Mouse (Mus musculus) erythroblast, adult 5-6 weeks (primary cell): ENCODE results near the gene Pard3. TPM values are rescaled to one million over a fixed set of nuclear protein-coding genes. Genes with fewer than 3 reads are reported as not detected.

Source experiments
- ATAC-seq: replicated peaks from 2 replicates; pipeline ENCODE4 v1.8.0; 2016; ENCODE audit warnings: moderate number of reproducible peaks, mild to moderate bottlenecking, moderate TSS enrichment, inconsistent platforms; ENCODE audit not compliant: poor library complexity, low FRiP score, severe bottlenecking
- total RNA-seq, 2 experiments: library from RNA; stranded (forward) in 1 of 2; stranded (reverse) in 1 of 2; fragments of 150-400 nt in 1 of 2; fragments of 200-764, 138-1000 nt in 1 of 2; gene quantifications; 2 replicates each; pipeline versions ENCODE4 v1.2.3 to v1.2.4; 2015 to 2017; ENCODE audit warnings: low replicate concordance in 2 of 2

The Pard3 gene
- total RNA-seq, 2 experiments from 2014 or later, result 2.7 to 5.8 TPM

DNA sequence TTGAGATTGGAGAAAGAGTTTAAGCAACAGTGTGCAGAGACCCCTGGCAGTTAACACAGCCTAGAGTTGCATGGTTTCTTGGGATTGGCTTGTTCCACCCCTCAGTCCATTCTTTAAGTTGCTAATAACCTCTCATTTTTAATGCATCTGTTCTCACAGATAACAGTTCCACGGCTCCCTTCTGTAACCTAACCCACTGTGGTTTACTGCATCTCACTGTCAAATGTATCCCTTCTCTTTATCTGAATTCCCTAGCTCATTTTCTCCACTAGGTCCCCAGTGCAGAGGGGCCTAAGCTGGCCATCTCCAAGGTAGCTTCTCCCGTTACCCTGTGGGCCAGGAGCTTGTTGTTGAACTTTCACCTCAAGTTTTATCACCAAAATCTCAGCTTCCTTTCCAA, 492.1 kb downstream of the Pard3 start:
- no peak for ATAC-seq

DNA sequence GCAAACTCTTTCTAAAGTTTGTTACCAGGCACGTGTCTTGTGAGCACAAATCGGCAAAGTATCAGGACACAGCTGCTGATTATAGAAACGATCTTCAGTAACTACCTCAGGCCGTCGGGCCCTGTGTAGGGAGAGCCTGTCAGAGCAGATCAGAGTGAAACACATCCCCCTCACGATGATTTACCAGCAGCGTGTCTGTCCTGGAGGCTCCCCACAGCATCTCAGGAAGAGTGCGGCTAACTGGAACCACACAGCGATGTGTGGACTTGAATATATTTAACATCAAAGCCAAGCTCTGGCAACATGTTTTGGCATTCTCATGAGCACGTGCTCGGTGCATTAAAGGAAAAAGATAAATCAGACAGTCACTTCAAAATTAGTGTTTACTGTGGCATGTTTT, 493.3 kb downstream of the Pard3 start:
- ATAC-seq, result no peak

DNA sequence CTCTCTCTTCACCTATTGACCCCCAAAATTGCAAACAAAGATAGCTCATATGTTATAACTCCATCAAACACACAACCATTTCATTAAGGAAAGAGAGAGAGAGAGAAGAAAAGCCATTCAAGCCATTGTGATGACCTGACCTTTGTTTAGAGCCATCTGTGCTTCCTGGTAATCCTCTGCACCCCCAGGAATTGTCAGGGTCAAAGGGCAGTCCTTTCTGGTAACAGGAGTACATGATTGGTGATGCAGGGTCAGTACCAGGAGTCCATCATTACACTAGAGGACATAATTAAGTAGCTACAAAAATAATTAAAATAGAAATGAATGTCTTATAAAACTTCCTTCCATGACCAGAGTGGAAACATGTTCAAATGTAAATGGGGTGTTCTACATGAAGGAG, 493.9 kb downstream of the Pard3 start:
- ATAC-seq, result no peak

DNA sequence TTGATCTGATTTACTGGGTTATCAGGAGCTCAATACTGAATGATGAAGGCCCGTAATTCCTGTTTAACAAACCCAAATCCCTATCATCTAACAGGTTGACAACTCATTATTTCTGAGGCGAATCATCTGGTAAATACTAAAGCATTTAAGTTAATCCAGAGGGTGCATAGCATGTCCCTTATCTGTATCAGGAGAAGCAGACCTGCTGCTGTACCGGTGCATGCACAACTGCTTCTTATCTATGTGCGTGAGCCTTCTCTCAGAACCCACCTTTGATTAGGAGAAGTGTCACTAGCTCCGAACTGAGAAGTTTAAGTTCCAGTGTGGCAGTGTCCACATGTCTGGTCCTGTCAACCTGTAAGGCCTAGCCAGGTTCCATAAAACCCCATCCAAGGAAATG, 499.9 kb downstream of the Pard3 start:
- no peak for ATAC-seq

DNA sequence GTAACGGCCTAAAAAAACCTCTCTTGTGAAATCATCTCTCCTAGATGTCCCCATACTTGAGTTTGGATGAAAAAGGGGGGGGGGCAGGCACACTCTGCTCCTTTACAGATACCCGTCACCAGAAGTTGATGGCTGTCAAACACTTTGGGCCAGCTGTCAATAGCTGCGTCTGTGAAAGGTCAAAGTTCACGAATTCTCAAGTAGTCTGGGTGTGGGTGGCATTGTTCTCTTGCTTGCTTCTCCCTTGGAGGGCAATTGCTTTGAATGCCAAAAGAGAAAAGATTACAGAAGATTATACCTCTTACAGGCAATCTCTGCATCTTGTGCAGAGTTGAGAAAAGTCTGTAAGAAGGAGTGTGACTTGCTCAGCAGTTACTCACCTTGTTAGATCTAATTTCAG, 500.7 kb downstream of the Pard3 start:
- no peak for ATAC-seq

DNA sequence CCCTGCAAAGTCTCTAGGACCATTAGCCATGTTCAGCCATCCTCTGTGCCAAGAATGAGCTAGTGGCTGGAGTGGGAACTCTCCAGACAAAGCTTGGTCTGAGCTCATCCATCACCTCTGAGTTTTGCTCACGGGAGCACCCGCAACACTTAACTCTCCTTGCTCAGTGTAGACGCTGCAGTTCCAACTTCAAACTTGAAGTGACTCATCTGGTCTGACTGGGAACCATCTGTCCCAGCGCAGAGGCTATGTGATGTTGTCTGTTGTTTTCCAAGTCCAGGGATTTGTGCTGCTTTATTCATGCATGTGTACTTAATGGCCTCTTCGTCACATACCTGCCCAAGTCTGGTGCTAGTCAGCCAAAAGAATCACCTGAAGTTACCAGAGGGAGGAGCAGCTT, 505.5 kb downstream of the Pard3 start:
- no peak for ATAC-seq

DNA sequence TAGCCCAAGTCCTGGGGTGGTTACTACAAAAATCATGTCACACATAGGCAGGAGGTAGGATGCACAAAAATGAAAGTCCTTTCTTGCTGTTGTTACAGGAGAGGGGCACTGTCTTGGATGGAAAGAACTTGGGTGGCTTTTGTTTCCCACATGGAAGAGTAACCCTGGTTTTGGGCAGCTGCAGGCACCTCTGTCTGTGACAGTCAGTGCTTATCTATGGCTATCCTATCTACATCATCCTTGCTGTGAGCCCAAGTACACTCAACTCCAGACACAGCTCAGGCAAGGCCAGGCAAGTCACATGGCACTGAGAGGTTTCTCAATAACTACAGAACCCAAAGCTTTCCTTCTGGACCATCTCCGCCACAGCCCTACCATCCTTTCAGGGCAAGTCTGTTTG, 506.8 kb downstream of the Pard3 start:
- no peak for ATAC-seq

DNA sequence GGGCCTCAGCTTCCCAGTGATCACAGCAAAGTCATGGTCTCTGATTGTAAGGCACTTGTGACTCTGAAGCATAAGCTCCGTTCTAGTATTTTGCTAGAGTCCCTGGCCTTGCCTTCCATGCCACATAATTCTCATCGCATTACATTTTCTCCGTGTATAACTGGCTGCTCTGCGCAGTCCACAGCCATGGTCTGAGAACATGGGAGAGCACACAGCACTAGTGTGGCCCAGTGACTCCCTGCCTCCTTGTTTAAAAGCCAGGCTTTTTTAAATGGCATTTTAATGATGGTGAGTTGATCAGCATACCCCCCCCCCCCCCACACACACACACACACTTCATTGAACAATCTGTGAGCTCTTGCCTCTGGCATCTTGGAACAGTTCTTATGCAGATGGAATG, 508.8 kb downstream of the Pard3 start:
- no peak for ATAC-seq

DNA sequence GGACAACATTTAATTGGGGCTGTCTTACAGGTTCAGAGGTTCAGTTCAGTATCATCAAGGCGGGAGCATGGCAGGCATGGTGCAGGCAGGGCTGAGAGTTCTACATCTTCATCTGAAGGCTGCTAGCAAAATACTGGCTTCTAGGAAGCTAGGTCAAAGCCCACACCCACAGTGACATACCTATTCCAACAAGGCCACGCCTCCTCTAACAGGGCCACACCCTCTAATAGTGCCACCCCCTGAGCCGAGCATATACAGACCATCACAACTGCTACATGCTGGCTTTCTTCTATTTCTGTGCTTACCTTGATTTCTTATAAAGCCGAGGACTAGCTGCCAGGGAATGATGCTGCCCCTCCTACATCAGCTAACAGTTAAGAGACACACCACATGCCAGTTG, 513.0 kb downstream of the Pard3 start:
- ATAC-seq, result no peak

DNA sequence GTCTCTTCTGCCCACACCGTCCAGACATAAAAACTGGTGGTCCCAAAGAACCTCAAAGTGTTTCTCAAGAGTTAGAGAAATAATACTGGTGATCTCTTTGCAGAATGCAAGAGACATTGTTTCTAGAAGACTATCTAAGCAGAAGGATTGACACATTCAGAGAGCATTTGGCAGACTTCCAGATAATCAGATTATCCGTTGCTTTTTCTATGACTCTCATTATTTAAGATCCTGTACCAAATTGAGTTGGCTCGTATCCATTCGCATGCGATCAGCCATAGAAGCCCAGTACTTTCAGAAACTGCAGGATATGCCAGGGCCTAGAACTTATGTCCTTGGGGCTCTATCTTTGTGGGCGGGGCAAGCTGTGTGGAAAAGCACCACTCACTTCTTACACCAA, 514.0 kb downstream of the Pard3 start:
- ATAC-seq, result no peak

DNA sequence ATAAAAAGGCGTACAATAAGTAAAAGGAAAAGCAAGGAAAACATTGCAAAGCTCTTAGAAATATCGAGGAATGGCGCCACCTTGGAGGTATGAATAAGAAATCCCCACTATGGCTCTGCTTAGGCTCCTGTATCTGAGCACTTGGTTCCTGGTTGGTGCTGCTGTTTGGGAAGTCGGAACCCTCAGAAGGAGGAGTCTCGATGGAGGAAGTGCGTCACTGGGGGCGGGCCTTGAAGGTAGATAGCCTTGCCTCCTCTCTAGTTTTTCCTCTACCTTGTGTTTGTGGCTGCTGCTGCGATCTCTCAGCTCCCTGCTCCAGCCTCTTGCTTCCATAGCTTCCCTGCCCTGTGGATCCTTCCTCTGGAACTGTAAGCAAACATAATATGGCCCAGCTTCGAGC, 515.7 kb downstream of the Pard3 start:
- no peak for ATAC-seq

DNA sequence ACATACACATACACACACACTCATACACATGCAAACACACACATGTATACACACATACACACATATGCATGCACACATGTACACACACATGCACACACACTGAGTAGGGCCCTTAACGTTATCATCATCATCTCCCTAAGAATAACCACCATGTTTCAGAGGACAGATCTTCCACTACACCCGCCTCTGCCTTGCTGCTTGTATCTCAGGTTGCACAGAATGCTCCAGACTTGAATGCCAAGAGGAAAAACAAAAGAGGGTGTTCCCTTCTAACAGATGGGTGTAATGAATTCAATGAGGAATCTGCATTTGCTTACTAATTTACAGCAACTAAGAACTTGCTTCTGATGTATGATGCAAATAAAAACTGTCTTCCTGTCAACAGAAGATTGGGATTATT, 519.7 kb downstream of the Pard3 start:
- no peak for ATAC-seq

DNA sequence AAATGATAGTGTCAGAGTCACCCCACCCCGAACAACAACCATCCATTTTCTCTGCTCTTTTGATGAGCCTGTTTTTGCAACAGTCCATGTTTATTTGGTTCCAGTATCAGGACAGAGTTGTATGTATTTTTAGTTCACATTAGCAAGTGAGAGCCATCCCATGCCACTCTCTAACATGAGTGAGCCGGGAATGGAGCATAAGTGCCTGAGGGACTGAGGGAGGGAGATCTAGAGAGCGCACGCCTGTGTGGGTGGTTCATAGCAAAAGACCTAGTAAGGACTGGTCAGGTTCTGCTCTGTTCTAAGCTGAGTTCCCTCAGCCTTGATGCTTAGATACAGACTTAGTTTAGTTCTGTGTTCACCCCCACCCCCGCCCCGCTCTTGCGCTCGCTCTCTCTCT, 521.9 kb downstream of the Pard3 start:
- ATAC-seq, result no peak

DNA sequence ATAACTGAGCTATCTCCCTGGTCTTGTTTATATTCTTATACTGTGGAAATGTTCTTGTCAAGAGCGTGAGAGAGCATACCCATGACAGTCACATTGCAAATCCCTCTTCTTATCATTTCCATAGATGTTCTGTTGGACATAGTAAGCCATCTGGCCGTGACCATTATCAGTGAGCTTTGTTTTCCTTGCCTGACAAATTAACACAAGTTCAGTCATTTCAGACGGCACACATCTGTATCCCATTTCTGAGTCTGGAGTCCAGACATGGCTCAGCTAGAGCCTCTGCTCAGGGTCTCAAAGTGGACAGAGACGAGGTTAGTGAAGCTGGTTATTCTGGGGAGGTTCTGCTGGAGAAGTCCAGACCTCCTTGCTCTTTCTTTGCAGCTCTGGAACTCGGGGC, 523.0 kb downstream of the Pard3 start:
- no peak for ATAC-seq

DNA sequence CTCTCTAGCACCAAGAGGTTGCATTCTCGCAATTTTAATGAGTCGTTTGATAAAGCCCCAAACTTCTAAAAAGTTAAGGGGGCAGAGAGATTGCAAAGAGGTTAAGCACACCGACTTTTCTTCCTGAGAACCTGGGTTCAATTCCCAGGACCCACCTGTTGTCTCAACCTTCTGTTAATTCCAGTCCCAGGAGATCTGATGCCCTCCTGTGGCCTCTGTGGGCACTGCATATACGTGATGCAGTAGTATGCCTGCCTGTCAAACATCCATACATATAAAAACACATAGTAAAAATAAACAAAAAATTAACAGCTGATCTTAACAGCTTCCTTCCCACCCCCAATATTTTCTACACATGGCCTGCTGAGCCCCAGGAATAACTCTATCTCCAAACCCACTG, 524.6 kb downstream of the Pard3 start:
- ATAC-seq, result no peak

DNA sequence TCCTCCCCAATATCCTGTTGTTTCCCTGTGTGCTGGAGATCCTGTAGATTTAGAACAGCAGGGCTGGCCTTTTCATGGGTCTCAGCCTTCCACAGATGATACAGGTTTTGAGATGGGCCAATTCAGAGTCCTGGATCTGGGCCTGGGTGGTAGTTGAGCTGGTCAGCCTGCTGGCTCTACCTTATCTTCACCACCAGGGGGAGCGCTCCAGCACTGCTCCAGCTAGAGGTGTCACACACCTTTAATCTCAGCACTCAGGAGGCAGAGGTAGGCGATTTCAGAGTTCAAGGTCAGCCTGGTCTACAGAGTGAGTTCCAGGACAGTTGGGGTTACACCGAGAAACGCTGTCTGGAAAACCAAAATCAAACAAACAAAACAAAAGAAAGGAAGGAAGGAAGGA, 525.6 kb downstream of the Pard3 start:
- 0 out of 2 replicates have a peak, but pooled peaks have one; percentile 54 for ATAC-seq

DNA sequence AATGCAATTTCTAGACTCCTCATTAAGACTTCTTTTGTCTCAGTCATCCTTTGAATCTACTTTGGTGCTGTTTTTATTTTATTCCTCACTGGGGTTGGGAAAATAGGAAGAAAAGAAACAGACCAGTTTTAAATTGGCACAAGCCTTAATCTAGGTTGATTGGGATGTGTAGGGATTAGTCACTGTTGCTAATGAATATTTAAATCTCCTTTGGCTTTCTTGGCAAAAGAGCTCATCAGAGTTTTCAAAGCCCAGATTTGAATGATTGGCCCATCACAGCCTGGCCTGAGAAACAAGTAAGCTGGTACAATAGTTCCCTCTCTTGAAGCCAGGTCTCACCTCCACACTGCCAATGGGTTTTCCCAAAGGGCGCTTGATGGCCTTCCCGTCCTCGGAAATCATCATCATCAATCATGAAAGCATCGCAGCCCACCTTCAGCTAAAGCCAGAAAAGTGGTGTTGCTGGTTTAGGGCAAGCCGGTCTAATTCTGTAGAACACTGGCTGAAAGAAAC, 527.0 kb downstream of the Pard3 start:
- ATAC-seq, result no peak

DNA sequence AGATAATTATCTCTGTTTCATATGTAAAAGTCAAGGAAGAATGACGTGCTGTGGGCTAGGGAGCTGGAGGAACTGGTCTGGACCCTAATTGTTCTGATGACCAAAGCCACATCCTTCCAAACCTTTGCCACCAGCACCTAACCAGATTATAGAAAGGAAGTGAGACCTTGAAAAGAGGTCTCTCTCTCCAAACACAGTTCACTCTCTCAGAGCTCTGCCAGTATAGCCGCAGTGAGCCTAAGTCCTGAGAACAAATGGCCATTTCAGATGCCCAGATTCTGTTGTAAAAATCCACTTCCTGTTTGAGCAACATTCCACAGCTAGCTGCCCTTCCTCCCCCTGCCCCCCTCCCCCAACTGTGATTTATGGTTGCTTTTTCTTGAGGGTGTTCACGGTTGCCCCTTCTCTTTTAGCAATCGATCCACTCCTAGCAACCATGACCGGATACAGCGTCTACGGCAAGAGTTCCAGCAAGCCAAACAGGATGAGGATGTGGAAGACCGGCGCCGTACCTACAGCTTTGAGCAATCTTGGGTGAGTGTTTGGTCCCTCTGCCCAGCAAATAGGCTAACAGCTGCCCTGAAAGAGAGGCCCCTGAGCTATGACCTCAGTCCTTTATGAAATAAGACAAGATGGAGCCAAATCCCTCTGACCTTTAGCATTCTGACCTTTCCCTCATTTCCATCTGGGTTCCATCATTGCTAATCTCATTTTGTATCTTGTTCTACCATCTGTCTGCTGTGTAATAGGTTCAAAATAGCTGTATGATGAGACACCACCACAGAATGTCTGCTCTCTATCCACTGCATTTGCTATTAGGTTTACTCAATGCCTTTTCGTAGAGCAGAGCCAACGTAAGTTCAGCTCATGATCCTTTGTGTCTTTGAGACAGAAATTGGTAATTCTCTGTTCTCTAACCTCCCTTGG, 529.2 kb downstream of the Pard3 start:
- ATAC-seq, result no peak

DNA sequence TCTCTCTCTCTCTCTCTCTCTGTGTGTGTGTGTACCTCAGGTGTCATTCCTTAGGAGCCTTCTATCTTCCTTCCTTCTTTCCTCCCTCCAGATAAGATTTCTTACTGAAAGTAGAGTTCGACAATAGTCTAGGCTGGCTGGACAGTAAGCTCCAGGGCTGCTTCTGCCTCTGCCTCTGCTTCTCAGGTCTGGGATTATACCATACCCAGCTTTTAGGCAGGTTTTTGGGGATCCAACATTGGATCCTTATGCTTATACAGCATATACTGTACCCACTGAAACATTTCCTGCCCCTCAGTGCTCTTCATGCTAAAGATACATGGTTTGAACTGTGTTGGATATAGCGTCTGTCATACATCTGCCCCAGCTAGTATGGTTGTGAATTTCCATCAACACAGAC, 536.9 kb downstream of the Pard3 start:
- ATAC-seq, result no peak

DNA sequence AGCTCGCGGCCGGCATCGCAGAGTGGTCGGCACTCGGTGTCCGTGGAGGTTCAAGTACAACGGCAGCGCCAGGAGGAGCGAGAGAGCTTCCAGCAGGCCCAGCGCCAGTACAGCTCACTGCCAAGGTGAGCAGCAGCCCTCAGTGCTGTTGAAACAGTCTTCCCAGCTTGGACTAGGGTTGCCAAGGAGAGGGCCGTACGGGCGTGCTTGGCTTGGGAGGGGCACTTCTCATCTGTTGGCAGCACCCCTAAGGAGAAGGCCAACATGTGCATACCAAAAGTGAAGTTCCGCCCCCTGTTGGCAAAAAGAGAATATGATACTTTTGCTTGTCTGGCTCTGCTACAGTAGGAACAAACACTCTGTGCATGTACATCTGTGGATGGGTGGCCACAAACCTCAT, 539.4 kb downstream of the Pard3 start:
- ATAC-seq, result 0 out of 2 replicates have a peak, but pooled peaks have one; percentile 43

DNA sequence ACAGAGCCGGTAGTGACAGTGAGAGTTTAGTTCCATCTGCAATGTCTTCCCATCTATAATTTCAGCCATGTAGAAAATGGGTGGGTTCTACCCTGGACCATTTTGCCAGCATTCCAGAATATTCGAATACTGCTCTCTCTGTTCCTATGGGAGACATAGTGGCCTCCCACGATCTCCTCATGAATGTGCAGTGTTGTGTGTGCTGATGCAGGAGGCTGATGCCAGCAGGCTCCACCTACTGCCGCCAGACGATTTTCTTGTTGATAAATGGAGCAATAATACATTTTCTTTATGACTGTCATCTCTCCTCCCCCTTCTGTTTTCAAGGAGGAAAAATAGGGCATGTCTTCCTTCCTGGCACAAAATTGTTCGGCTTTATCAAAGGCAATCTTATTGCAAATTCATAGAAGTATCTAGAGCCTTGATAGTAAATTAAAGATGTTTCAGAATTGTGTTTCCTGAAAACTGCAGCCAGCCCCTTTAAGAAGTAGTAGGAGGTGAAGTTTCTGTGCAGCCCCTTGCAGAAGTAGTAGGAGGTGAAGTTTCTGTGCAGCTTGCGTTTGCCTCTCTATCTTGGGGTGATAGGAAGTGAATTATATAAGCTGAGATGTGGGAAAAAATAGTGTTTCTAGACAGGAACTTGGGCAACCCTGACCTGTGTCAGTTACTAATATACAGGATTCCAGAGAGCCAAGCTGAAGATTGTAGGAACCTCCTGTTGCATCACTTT, 545.0 kb downstream of the Pard3 start:
- no peak for ATAC-seq
